Mouse (Mus musculus) midbrain, postnatal 0 days (tissue): ENCODE data around the gene Camk2d. TPM values are rescaled to one million over a fixed set of nuclear protein-coding genes. Genes with fewer than 3 reads are reported as not detected.

ENCODE experiments used
- ATAC-seq: fragments of 200-750 bp; cut with Nextera tagmentation; 2 replicates; pipeline ENCODE4 v1.8.0; 2017; ENCODE audit warnings: moderate number of reproducible peaks, mild to moderate bottlenecking, moderate TSS enrichment, moderate library complexity; ENCODE audit not compliant: low FRiP score
- DNase-seq: peaks from one replicate; pipeline ENCODE4 v3.0.0-alpha.2; 2015; ENCODE audit warnings: low spot score
- H3K27ac ChIP-seq: fragments of 300-500 bp; sonication (generic); 2 replicates; pipeline ENCODE4 v1.5.1; 2014; ENCODE audit warnings: low read depth, mild to moderate bottlenecking, low read length, mixed read lengths
- H3K27me3 ChIP-seq: fragments of 300-500 bp; sonication (generic); 2 replicates; pipeline ENCODE4 v1.6.1; 2014; ENCODE audit warnings: low read length, control low read depth, mixed read lengths; ENCODE audit not compliant: insufficient read depth
- H3K36me3 ChIP-seq: fragments of 300-500 bp; sonication (generic); 2 replicates; pipeline ENCODE4 v1.6.1; 2014; ENCODE audit warnings: low read length, control low read depth, mixed read lengths; ENCODE audit not compliant: insufficient read depth
- H3K4me1 ChIP-seq: fragments of 300-500 bp; sonication (generic); 2 replicates; pipeline ENCODE4 v1.6.1; 2014; ENCODE audit warnings: mild to moderate bottlenecking, control low read depth, antibody characterized with exemption, low read length, mixed read lengths; ENCODE audit not compliant: insufficient read depth
- H3K4me2 ChIP-seq: fragments of 300-500 bp; sonication (generic); 2 replicates; pipeline ENCODE4 v1.6.1; 2014; ENCODE audit warnings: low read depth, mild to moderate bottlenecking, low read length, mixed read lengths; ENCODE audit not compliant: poor library complexity, severe bottlenecking
- H3K4me3 ChIP-seq: fragments of 300-500 bp; sonication (generic); 2 replicates; pipeline ENCODE4 v1.5.1; 2014; ENCODE audit warnings: low read depth, mild to moderate bottlenecking, low read length, moderate library complexity
- H3K9ac ChIP-seq: fragments of 300-500 bp; sonication (generic); replicated peaks from 2 replicates; pipeline ENCODE4 v1.6.1; 2014; ENCODE audit warnings: mild to moderate bottlenecking, low read length, moderate library complexity, mixed read lengths; ENCODE audit not compliant: poor library complexity, severe bottlenecking
- H3K9me3 ChIP-seq: fragments of 300-500 bp; sonication (generic); 2 replicates; pipeline ENCODE4 v1.6.1; 2016; ENCODE audit warnings: low read length, control low read depth
- CTCF ChIP-seq: IDR thresholded peaks from 2 replicates; pipeline ENCODE4 v1.5.1; 2016; ENCODE audit warnings: antibody characterized with exemption, mild to moderate bottlenecking
- WGBS: fragments of 180-500 bp; shearing (Covaris S2); extraction: QIAGEN DNeasy Blood & Tissue Kit; methylation state at CpG from one replicate; pipeline ENCODE4 v1.1.7; 2014; 5-methylcytosine and 5-hydroxymethylcytosine counted together
- polyA plus RNA-seq: library from polyadenylated mRNA; unstranded; fragments of >200 nt; fragmentation: Nextera tagmentation; extraction: Ambion mirVana; gene quantifications from 2 replicates; pipeline ENCODE4 v1.2.1, GENCODE M21; 2015
- total RNA-seq: library from RNA; depleted of rRNA; stranded (reverse); fragments of >200 nt; gene quantifications from 2 replicates; pipeline ENCODE4 v1.2.3, GENCODE M21; 2014

Camk2d gene
- total and polyA plus RNA-seq, 2 experiments from 2014 or later = 95.8 to 143 TPM

DNA sequence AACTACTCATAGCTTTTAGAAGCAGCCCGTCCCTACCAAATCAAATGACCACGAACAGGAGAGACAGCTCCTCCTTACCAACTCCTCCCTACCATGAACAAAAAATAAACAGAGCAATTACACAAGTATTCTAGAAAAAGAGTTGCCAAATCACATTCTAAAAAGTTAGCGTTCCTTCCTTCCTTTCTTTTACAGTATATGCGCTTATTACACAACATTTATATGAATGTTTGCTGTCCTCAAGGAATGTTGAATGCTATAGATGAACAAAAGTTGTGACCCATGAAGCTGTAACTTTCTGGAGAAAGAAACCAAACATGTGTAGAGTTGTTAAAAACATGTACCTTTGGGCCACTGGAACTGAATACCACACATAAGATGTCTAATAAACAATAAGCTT lies 31.9 kb downstream of the Camk2d start:
- no peak for ATAC-seq
- H3K27ac ChIP-seq = no peak overlapping the region
- H3K9me3 ChIP-seq = no peaks in the 10 kb centered on the region
- no peaks in the 10 kb centered on the region for H3K4me1 ChIP-seq
- no peak overlapping the region for H3K4me2 ChIP-seq
- 94% methylated on average over 4 of the region's 4 CpGs for WGBS
- DNase-seq = no peak
- no peak for TF ChIP-seq CTCF
- H3K4me3 ChIP-seq = no peak overlapping the region
- no peaks in the 10 kb centered on the region for H3K27me3 ChIP-seq
- no peaks in the 10 kb centered on the region for H3K36me3 ChIP-seq
- H3K9ac ChIP-seq = no peak overlapping the region

GRCm38 (mm10) chr3:126628380-126628779 lies 32.3 kb downstream of the Camk2d start:
- H3K27me3 ChIP-seq = no peaks in the 10 kb centered on the region
- no peak overlapping the region for H3K4me2 ChIP-seq
- no peaks in the 10 kb centered on the region for H3K4me1 ChIP-seq
- TF ChIP-seq CTCF = no peak
- no peak overlapping the region for H3K4me3 ChIP-seq
- ATAC-seq = no peak
- H3K9ac ChIP-seq = no peak overlapping the region
- no peak for DNase-seq
- H3K27ac ChIP-seq = no peak overlapping the region
- H3K36me3 ChIP-seq = no peaks in the 10 kb centered on the region
- no peaks in the 10 kb centered on the region for H3K9me3 ChIP-seq
- WGBS = 67% methylated on average over 3 of the region's 3 CpGs

DNA sequence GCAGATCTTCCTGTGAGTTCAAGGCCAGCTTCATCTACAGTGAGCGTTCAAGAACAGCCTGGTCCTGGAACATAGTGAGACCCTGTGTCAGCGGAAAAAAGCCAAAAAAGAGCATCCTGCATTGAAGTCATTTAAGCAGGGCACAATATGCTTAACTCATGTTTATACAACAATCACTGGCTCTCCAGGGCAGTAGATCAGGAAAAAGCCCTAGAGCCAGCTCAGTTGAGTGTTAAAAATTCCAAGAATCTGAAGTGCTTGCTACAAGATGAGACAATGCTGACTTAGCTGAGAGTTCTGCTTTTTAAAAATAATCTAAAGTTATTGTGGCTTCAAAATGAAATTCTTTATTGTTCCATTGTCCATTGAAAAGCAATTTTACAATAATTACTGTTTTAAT lies 32.9 kb downstream of the Camk2d start:
- WGBS = 88% methylated on average over 2 of the region's 2 CpGs
- ATAC-seq = no peak
- Histone ChIP-seq H3K27ac (no peak overlapping the region), H3K4me1 (no peaks in the 10 kb centered on the region), H3K9ac (no peak overlapping the region), H3K9me3 (no peaks in the 10 kb centered on the region), H3K36me3 (no peaks in the 10 kb centered on the region), H3K4me3 (no peak overlapping the region), H3K27me3 (no peaks in the 10 kb centered on the region), H3K4me2 (no peak overlapping the region)
- no peak for TF ChIP-seq CTCF
- DNase-seq = no peak

- Histone ChIP-seq H3K27me3 (no peaks in the 10 kb centered on the region), H3K4me1 (no peaks in the 10 kb centered on the region), H3K4me3 (no peak overlapping the region), H3K36me3 (no peaks in the 10 kb centered on the region), H3K9ac (no peak overlapping the region), H3K9me3 (no peaks in the 10 kb centered on the region), H3K27ac (no peak overlapping the region), H3K4me2 (no peak overlapping the region)
- WGBS = 82% methylated on average over 19 of the region's 19 CpGs
- TF ChIP-seq CTCF = no peak
- no peak for ATAC-seq
- no peak for DNase-seq
These were observed 34.2 kb downstream of the Camk2d start for GRCm38 (mm10) chr3:126630111-126630869.

GRCm38 (mm10) chr3:126631583-126631982 lies 35.5 kb downstream of the Camk2d start:
- H3K36me3 ChIP-seq = no peaks in the 10 kb centered on the region
- H3K27me3 ChIP-seq = no peaks in the 10 kb centered on the region
- H3K4me1 ChIP-seq = no peaks in the 10 kb centered on the region
- H3K4me3 ChIP-seq = no peak overlapping the region
- no peak for DNase-seq
- H3K4me2 ChIP-seq = no peak overlapping the region
- no peak overlapping the region for H3K9ac ChIP-seq
- ATAC-seq = no peak
- TF ChIP-seq CTCF = no peak
- no peaks in the 10 kb centered on the region for H3K9me3 ChIP-seq
- 78% methylated on average over 8 of the region's 8 CpGs for WGBS
- H3K27ac ChIP-seq = no peak overlapping the region

DNA sequence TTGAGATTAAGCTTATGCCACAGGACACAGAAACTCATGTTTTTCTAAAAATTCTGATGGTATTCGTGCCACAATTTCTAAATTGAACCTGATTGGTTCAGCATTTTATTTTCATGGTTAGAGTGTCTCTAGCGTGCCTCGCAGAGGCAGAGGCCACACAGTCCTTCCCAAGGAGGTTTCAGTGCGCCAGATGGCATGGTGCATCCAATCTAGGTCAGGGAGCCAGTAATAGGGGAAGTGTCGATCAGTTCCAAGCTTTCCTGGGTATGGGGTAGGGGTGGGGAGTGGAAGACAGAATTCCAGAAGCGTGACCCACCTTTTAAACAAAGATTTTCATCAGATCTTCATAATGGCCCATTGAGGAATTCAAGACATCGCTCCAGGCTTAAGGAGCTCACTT lies 36.5 kb downstream of the Camk2d start:
- H3K9me3 ChIP-seq = no peaks in the 10 kb centered on the region
- DNase-seq (no peak), ATAC-seq (no peak)
- H3K4me1 ChIP-seq = no peaks in the 10 kb centered on the region
- no peak overlapping the region for H3K9ac ChIP-seq
- WGBS = 84% methylated on average over 7 of the region's 7 CpGs
- no peak for TF ChIP-seq CTCF
- H3K27me3 ChIP-seq = no peaks in the 10 kb centered on the region
- H3K36me3 ChIP-seq = no peaks in the 10 kb centered on the region
- no peak overlapping the region for H3K4me2 ChIP-seq
- no peak overlapping the region for H3K27ac ChIP-seq
- no peak overlapping the region for H3K4me3 ChIP-seq
